Mouse (Mus musculus) hindbrain, postnatal 0 days (tissue): Measurements from ENCODE around the gene Topors. TPM values are rescaled to one million over a fixed set of nuclear protein-coding genes. Genes with fewer than 3 reads are reported as not detected.

Experiments
- ATAC-seq: fragments of 200-750 bp; cut with Nextera tagmentation; 2 replicates; pipeline ENCODE4 v1.8.0; 2017; ENCODE audit warnings: mild to moderate bottlenecking, moderate TSS enrichment, moderate library complexity
- DNase-seq: peaks from one replicate; pipeline ENCODE4 v3.0.0-alpha.2; 2015; ENCODE audit warnings: low spot score
- H3K27ac ChIP-seq: fragments of 300-500 bp; sonication (generic); 2 replicates; pipeline ENCODE4 v1.5.1; 2014; ENCODE audit warnings: mild to moderate bottlenecking
- H3K27me3 ChIP-seq: fragments of 300-500 bp; sonication (generic); 2 replicates; pipeline ENCODE4 v1.6.1; 2014; ENCODE audit warnings: low read length, mixed read lengths; ENCODE audit not compliant: insufficient read depth
- H3K36me3 ChIP-seq: fragments of 300-500 bp; sonication (generic); 2 replicates; pipeline ENCODE4 v1.6.1; 2014; ENCODE audit warnings: low read length, mixed read lengths; ENCODE audit not compliant: insufficient read depth
- H3K4me1 ChIP-seq: fragments of 300-500 bp; sonication (generic); 2 replicates; pipeline ENCODE4 v1.6.1; 2014; ENCODE audit warnings: antibody characterized with exemption, low read length, mixed read lengths; ENCODE audit not compliant: insufficient read depth
- H3K4me2 ChIP-seq: fragments of 300-500 bp; sonication (generic); 2 replicates; pipeline ENCODE4 v1.6.1; 2014; ENCODE audit warnings: low read depth, mild to moderate bottlenecking, low read length, moderate library complexity, mixed read lengths
- H3K4me3 ChIP-seq: fragments of 300-500 bp; sonication (generic); 2 replicates; pipeline ENCODE4 v1.5.1; 2014; ENCODE audit warnings: low read length
- H3K9ac ChIP-seq: fragments of 300-500 bp; sonication (generic); replicated peaks from 2 replicates; pipeline ENCODE4 v1.6.1; 2014; ENCODE audit warnings: mild to moderate bottlenecking, low read length, moderate library complexity, mixed read lengths
- H3K9me3 ChIP-seq: fragments of 300-500 bp; sonication (generic); 2 replicates; pipeline ENCODE4 v1.6.1; 2016; ENCODE audit warnings: low read length, mixed read lengths
- CTCF ChIP-seq: IDR thresholded peaks from 2 replicates; pipeline ENCODE4 v1.5.1; 2016; ENCODE audit warnings: antibody characterized with exemption, control low read depth, low read depth
- WGBS: fragments of 180-500 bp; shearing (Covaris S2); extraction: QIAGEN DNeasy Blood & Tissue Kit; methylation state at CpG from one replicate; pipeline ENCODE4 v1.1.7; 2014; 5-methylcytosine and 5-hydroxymethylcytosine counted together
- polyA plus RNA-seq: library from polyadenylated mRNA; unstranded; fragments of >200 nt; fragmentation: Nextera tagmentation; extraction: Ambion mirVana; gene quantifications from 2 replicates; pipeline ENCODE4 v1.2.1, GENCODE M21; 2015
- total RNA-seq: library from RNA; depleted of rRNA; stranded (reverse); fragments of >200 nt; gene quantifications from 2 replicates; pipeline ENCODE4 v1.2.3, GENCODE M21; 2014

The Topors gene
- total and polyA plus RNA-seq, 2 experiments from 2014 or later: 19.1 to 30.0 TPM

GRCm38 (mm10) chr4:40254385-40255103 lies 15.1 kb downstream of the Topors start:
- no peak for ATAC-seq
- DNase-seq: no peak
- Histone ChIP-seq H3K4me1 (no peaks in the 10 kb centered on the region), H3K4me3 (no peak overlapping the region), H3K9me3 (no peaks in the 10 kb centered on the region), H3K27me3 (no peaks in the 10 kb centered on the region), H3K4me2 (no peak overlapping the region), H3K9ac (no peak overlapping the region), H3K27ac (no peak overlapping the region), H3K36me3 (no peaks in the 10 kb centered on the region)
- 90% methylated on average over 8 of the region's 8 CpGs for WGBS
- no peak for TF ChIP-seq CTCF

- ATAC-seq: no peak
- TF ChIP-seq CTCF: no peak
- WGBS: 80% methylated on average over 2 of the region's 2 CpGs
Measured at GRCm38 (mm10) chr4:40253766-40254165, 15.9 kb downstream of the Topors start.

DNA sequence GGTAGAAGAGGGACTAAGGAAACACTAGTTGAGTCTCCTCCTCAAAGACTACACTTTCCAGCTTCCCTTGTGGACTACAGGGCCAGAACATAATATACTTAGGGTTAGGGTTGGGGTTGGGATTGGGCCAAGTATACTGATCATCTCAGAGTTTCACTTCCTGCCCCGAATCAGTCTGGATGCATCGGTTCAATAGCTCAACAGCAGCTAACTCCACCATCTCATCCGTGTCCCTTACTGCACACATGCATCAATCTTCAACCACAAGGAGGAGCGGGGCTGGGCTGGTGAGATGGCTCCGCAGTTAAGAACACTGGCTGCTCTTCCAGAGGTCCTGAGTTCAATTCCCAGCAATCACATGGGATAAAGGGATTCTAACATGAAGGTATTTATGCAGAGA lies 18.7 kb downstream of the Topors start:
- Histone ChIP-seq H3K36me3 (no peaks in the 10 kb centered on the region), H3K4me2 (no peak overlapping the region), H3K27ac (no peak overlapping the region), H3K27me3 (no peaks in the 10 kb centered on the region), H3K9ac (no peak overlapping the region), H3K4me1 (no peaks in the 10 kb centered on the region), H3K9me3 (no peaks in the 10 kb centered on the region), H3K4me3 (no peak overlapping the region)
- 91% methylated on average over 5 of the region's 5 CpGs for WGBS
- ATAC-seq: no peak
- no peak for DNase-seq
- TF ChIP-seq CTCF: no peak

More at GRCm38 (mm10) chr4:40253766-40254165, 15.9 kb downstream of the Topors start:
- H3K9me3 ChIP-seq: no peaks in the 10 kb centered on the region
- H3K4me2 ChIP-seq: no peak overlapping the region
- no peak overlapping the region for H3K27ac ChIP-seq
- H3K27me3 ChIP-seq: no peaks in the 10 kb centered on the region
- no peak overlapping the region for H3K9ac ChIP-seq
- DNase-seq: no peak
- no peaks in the 10 kb centered on the region for H3K4me1 ChIP-seq
- H3K36me3 ChIP-seq: no peaks in the 10 kb centered on the region
- H3K4me3 ChIP-seq: no peak overlapping the region

DNA sequence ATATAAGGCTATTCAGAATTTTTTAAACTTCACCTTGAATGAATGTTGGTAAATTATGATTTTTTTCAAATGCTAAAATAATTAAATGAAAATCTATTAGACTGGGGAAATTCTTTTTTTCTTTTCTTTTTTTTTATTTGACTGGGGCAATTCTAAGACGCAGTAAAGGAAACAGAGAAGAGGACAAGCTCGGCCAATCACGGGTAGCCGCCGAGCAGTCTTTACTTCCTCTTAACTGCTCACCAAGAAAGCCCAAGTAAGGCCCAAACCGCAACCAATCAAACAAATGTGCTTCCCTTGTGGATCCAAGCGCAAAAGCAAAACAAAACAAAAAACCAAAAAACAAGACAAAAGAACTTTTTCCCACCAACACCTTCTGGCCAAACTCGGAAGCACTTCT lies 25.6 kb downstream of the Topors start:
- no peak overlapping the region for H3K9ac ChIP-seq
- WGBS: 80% methylated on average over 8 of the region's 8 CpGs
- no peak for ATAC-seq

GRCm38 (mm10) chr4:40243006-40243405 lies 26.6 kb downstream of the Topors start:
- 87% methylated on average over 4 of the region's 4 CpGs for WGBS

More for the DNA sequence above, 25.6 kb downstream of the Topors start:
- no peaks in the 10 kb centered on the region for H3K27me3 ChIP-seq
- no peak overlapping the region for H3K4me3 ChIP-seq
- no peak overlapping the region for H3K27ac ChIP-seq
- DNase-seq: no peak
- no peaks in the 10 kb centered on the region for H3K9me3 ChIP-seq
- H3K4me1 ChIP-seq: peaks cover 2% of the 10 kb centered on the region
- H3K36me3 ChIP-seq: no peaks in the 10 kb centered on the region
- H3K4me2 ChIP-seq: no peak overlapping the region
- no peak for TF ChIP-seq CTCF

GRCm38 (mm10) chr4:40241928-40242327 lies 27.7 kb downstream of the Topors start:
- TF ChIP-seq CTCF: no peak
- Histone ChIP-seq H3K4me2 (no peak overlapping the region), H3K36me3 (no peaks in the 10 kb centered on the region), H3K4me1 (peaks cover 10% of the 10 kb centered on the region), H3K4me3 (no peak overlapping the region), H3K27me3 (no peaks in the 10 kb centered on the region), H3K9me3 (no peaks in the 10 kb centered on the region), H3K9ac (no peak overlapping the region), H3K27ac (no peak overlapping the region)
- no peak for ATAC-seq
- no peak for DNase-seq
- 61% methylated on average over 6 of the region's 6 CpGs for WGBS

More at GRCm38 (mm10) chr4:40243006-40243405, 26.6 kb downstream of the Topors start:
- no peak for DNase-seq
- Histone ChIP-seq H3K9ac (no peak overlapping the region), H3K4me3 (no peak overlapping the region), H3K27ac (no peak overlapping the region), H3K9me3 (no peaks in the 10 kb centered on the region), H3K36me3 (no peaks in the 10 kb centered on the region), H3K4me1 (peaks cover 10% of the 10 kb centered on the region), H3K4me2 (no peak overlapping the region), H3K27me3 (no peaks in the 10 kb centered on the region)
- no peak for TF ChIP-seq CTCF
- no peak for ATAC-seq

- peak overlapping the region; percentile 52 for H3K4me3 ChIP-seq
- no peak for ATAC-seq
Measured at GRCm38 (mm10) chr4:40240272-40240744, 29.3 kb downstream of the Topors start.

More at GRCm38 (mm10) chr4:40240272-40240744, 29.3 kb downstream of the Topors start:
- no peak for DNase-seq
- WGBS: 48% methylated on average over 5 of the region's 5 CpGs
- TF ChIP-seq CTCF: no peak
- Histone ChIP-seq H3K4me1 (peaks cover 10% of the 10 kb centered on the region), H3K27me3 (no peaks in the 10 kb centered on the region), H3K9ac (no peak overlapping the region), H3K9me3 (no peaks in the 10 kb centered on the region), H3K4me2 (peak overlapping the region; percentile 87), H3K27ac (no peak overlapping the region), H3K36me3 (no peaks in the 10 kb centered on the region)
